Mouse (Mus musculus) lung, embryonic 14.5 days (tissue): Measurements from ENCODE around the gene Ncbp2. TPM values are rescaled to one million over a fixed set of nuclear protein-coding genes. Genes with fewer than 3 reads are reported as not detected.

Source experiments
- ATAC-seq: fragments of 200-750 bp; cut with Nextera tagmentation; 2 replicates; pipeline ENCODE4 v1.8.0; 2017; ENCODE audit warnings: mild to moderate bottlenecking, moderate TSS enrichment, moderate library complexity; ENCODE audit not compliant: insufficient read depth
- DNase-seq: peaks from one replicate; pipeline ENCODE4 v3.0.0-alpha.2; 2015
- H3K27ac ChIP-seq: fragments of 300-500 bp; sonication (generic); 2 replicates; pipeline ENCODE4 v1.5.1; 2014; ENCODE audit warnings: low read depth, mild to moderate bottlenecking, moderate library complexity
- H3K27me3 ChIP-seq: fragments of 300-500 bp; sonication (generic); 2 replicates; pipeline ENCODE4 v1.6.1; 2014; ENCODE audit warnings: low read length, control low read depth; ENCODE audit not compliant: insufficient read depth
- H3K36me3 ChIP-seq: fragments of 300-500 bp; sonication (generic); 2 replicates; pipeline ENCODE4 v1.6.1; 2014; ENCODE audit warnings: control low read depth; ENCODE audit not compliant: insufficient read depth
- H3K4me1 ChIP-seq: fragments of 300-500 bp; sonication (generic); 2 replicates; pipeline ENCODE4 v1.6.1; 2014; ENCODE audit warnings: antibody characterized with exemption, control low read depth; ENCODE audit not compliant: insufficient read depth
- H3K4me2 ChIP-seq: fragments of 300-500 bp; sonication (generic); 2 replicates; pipeline ENCODE4 v1.6.1; 2014; ENCODE audit warnings: mild to moderate bottlenecking
- H3K4me3 ChIP-seq: fragments of 300-500 bp; sonication (generic); 2 replicates; pipeline ENCODE4 v1.5.1; 2014; ENCODE audit warnings: low read depth, low read length
- H3K9ac ChIP-seq: fragments of 300-500 bp; sonication (generic); 2 replicates; pipeline ENCODE4 v1.6.1; 2014
- H3K9me3 ChIP-seq: fragments of 300-500 bp; sonication (generic); 2 replicates; pipeline ENCODE4 v1.6.1; 2016; ENCODE audit warnings: low read depth, low read length, control low read depth
- CTCF ChIP-seq: IDR thresholded peaks from 2 replicates; pipeline ENCODE4 v1.5.1; 2016; ENCODE audit warnings: antibody characterized with exemption, low read depth
- WGBS: fragments of 180-500 bp; shearing (Covaris S2); extraction: QIAGEN DNeasy Blood & Tissue Kit; methylation state at CpG from one replicate; pipeline ENCODE4 v1.1.7; 2014; 5-methylcytosine and 5-hydroxymethylcytosine counted together
- polyA plus RNA-seq: library from polyadenylated mRNA; unstranded; fragments of >200 nt; fragmentation: Nextera tagmentation; extraction: Ambion mirVana; gene quantifications from 2 replicates; pipeline ENCODE4 v1.2.1, GENCODE M21; 2014

The Ncbp2 gene
- polyA plus RNA-seq, 1 experiment from 2014 or later = 117 TPM

DNA sequence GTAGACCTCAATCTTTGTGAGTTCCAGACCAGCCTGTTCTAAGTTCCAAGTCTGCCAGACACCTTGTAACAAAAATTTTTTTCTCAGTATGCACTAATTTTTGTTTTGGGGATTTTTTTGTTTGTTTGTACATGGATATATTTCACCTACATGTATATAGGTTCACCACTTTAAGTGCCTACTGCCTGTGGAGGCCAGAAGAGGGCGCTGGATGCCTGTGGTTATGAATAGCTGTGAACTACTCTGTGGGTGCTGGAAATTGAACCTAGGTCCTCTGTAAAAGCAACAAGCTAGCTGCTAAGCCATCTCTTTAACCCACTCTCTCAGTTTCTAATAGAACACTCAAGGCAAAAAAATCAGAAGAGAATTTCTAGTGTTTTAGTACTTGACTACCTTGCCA is 43.7 kb downstream of the Ncbp2 start:
- whole genome bisulfite sequencing = 34% methylated on average over 1 of the region's 1 CpGs
- no peak overlapping the region for H3K9ac ChIP-seq
- no peak for DNase-seq

DNA sequence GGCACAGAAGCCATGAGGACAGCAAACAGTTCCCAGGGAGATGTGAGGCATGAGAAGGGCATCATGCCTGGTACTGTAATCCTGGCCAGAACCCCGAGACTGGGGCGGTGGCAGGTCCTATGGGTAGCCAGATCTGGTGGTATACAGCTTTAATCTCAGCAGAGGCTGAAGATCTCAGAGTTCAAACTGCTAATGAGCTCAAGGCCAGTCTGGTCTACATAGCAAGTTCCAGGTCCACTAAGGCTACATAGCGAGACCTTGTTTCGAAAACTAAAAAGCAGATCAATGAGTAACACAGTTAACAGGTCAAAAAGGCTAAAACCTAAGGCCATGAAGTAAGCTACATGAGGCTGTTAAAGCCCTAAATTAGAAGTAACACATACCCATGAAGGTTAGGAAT is 44.9 kb downstream of the Ncbp2 start:
- no peaks in the 10 kb centered on the region for H3K27me3 ChIP-seq
- TF ChIP-seq CTCF = no peak
- H3K4me3 ChIP-seq = no peak overlapping the region
- H3K36me3 ChIP-seq = peaks cover 30% of the 10 kb centered on the region
- H3K9me3 ChIP-seq = no peaks in the 10 kb centered on the region
- no peak overlapping the region for H3K9ac ChIP-seq
- 95% methylated on average over 4 of the region's 4 CpGs for WGBS
- H3K4me2 ChIP-seq = no peak overlapping the region
- H3K4me1 ChIP-seq = no peaks in the 10 kb centered on the region
- ATAC-seq (no peak), DNase-seq (no peak)
- H3K27ac ChIP-seq = no peak overlapping the region

More for the DNA sequence above, 43.7 kb downstream of the Ncbp2 start:
- Histone ChIP-seq H3K27ac (no peak overlapping the region), H3K27me3 (no peaks in the 10 kb centered on the region), H3K9me3 (no peaks in the 10 kb centered on the region), H3K4me3 (no peak overlapping the region), H3K36me3 (peaks cover 39% of the 10 kb centered on the region), H3K4me1 (no peaks in the 10 kb centered on the region), H3K4me2 (no peak overlapping the region)
- TF ChIP-seq CTCF = 0 out of 2 replicates have a peak, but pooled peaks have one; percentile 9
- ATAC-seq = no peak

- Histone ChIP-seq H3K4me2 (no peak overlapping the region), H3K4me3 (no peak overlapping the region), H3K9ac (no peak overlapping the region), H3K36me3 (peaks cover 25% of the 10 kb centered on the region), H3K4me1 (no peaks in the 10 kb centered on the region), H3K9me3 (no peaks in the 10 kb centered on the region), H3K27ac (no peak overlapping the region), H3K27me3 (no peaks in the 10 kb centered on the region)
- DNase-seq (no peak), ATAC-seq (no peak)
- TF ChIP-seq CTCF = no peak
Observed at GRCm38 (mm10) chr16:31993946-31994345, 45.6 kb downstream of the Ncbp2 start.

- H3K27me3 ChIP-seq = no peaks in the 10 kb centered on the region
- no peak for TF ChIP-seq CTCF
- no peak overlapping the region for H3K27ac ChIP-seq
- WGBS = 86% methylated on average over 5 of the region's 5 CpGs
- no peak overlapping the region for H3K9ac ChIP-seq
- peaks cover 17% of the 10 kb centered on the region; the same call in 1 of the 2 replicates for H3K36me3 ChIP-seq
- H3K4me2 ChIP-seq = no peak overlapping the region
- DNase-seq (no peak), ATAC-seq (no peak)
- no peaks in the 10 kb centered on the region for H3K9me3 ChIP-seq
- no peaks in the 10 kb centered on the region for H3K4me1 ChIP-seq
- H3K4me3 ChIP-seq = no peak overlapping the region
Observed at GRCm38 (mm10) chr16:31996371-31996770, 48.1 kb downstream of the Ncbp2 start.

- Histone ChIP-seq H3K27me3 (no peaks in the 10 kb centered on the region), H3K4me2 (peak within 1 kb of the TSS; percentile 66), H3K4me1 (0 out of 2 replicates have a peak, but pooled peaks cover 5% of the 10 kb centered on the region), H3K9me3 (no peaks in the 10 kb centered on the region), H3K27ac (peak within 1 kb of the TSS; percentile 75), H3K4me3 (peak within 1 kb of the TSS; percentile 97), H3K9ac (peak within 1 kb of the TSS; percentile 93), H3K36me3 (peaks cover 7% of the 10 kb centered on the region; the same call in 1 of the 2 replicates)
- DNase-seq = peak; percentile 97
- 1% methylated on average over 64 of the region's 66 CpGs for WGBS
- 0 out of 2 replicates have a peak, but pooled peaks have one; percentile 3 for TF ChIP-seq CTCF
- peak; percentile 97 for ATAC-seq
Observed at GRCm38 (mm10) chr16:32002509-32003477, 54.5 kb downstream of the Ncbp2 start, which contains the start of gene Senp5. Gene Senp5 (minus strand): TSS chr16:32003287.

DNA sequence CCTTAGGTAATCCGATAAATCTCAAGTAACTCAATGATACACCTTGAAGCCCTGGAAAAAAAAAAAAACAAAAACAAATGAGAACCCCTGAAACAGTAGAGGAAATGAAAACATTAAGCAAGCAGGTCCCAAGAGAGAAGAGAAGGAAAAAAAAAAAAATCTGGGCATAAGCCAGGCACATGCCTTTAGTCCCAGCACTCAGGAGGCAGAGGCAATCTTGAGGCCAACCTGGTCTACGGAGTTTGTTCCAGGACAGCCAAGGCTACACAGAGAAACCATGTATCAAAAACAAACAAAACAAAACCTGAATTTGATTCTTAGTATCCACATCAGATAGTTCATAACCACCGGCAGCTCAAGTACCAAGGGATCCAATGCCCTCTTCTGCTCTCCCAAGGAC is 56.4 kb downstream of the Ncbp2 start:
- ATAC-seq (no peak), DNase-seq (no peak)
- Histone ChIP-seq H3K9me3 (no peaks in the 10 kb centered on the region), H3K4me2 (no peak overlapping the region), H3K27me3 (no peaks in the 10 kb centered on the region), H3K4me3 (no peak overlapping the region), H3K9ac (no peak overlapping the region), H3K36me3 (peaks cover 2% of the 10 kb centered on the region; the same call in 1 of the 2 replicates), H3K27ac (no peak overlapping the region), H3K4me1 (0 out of 2 replicates have a peak, but pooled peaks cover 5% of the 10 kb centered on the region)
- WGBS = 95% methylated on average over 3 of the region's 3 CpGs
- no peak for TF ChIP-seq CTCF
